Mouse (Mus musculus) testis, adult 2 months (tissue): ENCODE results near the gene Pdha2. TPM values are rescaled to one million over a fixed set of nuclear protein-coding genes. Genes with fewer than 3 reads are reported as not detected.
A peak's percentile ranks its signal among the peaks of the same experiment; 100 is the strongest.

Experiments used
- H3K27ac ChIP-seq: fragments of 200-500 bp; 2 replicates; pipeline ENCODE4 v1.5.1; 2012; ENCODE audit warnings: low read depth, low read length; ENCODE audit not compliant: control insufficient read depth, insufficient read depth
- H3K27me3 ChIP-seq: fragments of 200-500 bp; 2 replicates; pipeline ENCODE4 v1.6.1; 2012; ENCODE audit warnings: mild to moderate bottlenecking, low read length, moderate library complexity; ENCODE audit not compliant: control insufficient read depth, insufficient read depth
- H3K36me3 ChIP-seq: fragments of 200-500 bp; 2 replicates; pipeline ENCODE4 v1.6.1; 2012; ENCODE audit warnings: mild to moderate bottlenecking, low read length; ENCODE audit not compliant: control insufficient read depth, insufficient read depth
- H3K4me1 ChIP-seq: fragments of 200-500 bp; 2 replicates; pipeline ENCODE4 v1.6.1; 2012; ENCODE audit warnings: low read length; ENCODE audit not compliant: control insufficient read depth, insufficient read depth
- H3K4me3 ChIP-seq: fragments of 200-500 bp; 2 replicates; pipeline ENCODE4 v1.5.1; 2012; ENCODE audit warnings: low read depth, mild to moderate bottlenecking, low read length, moderate library complexity, mixed read lengths; ENCODE audit not compliant: control insufficient read depth
- CTCF ChIP-seq: fragments of 200-500 bp; IDR thresholded peaks from 2 replicates; pipeline ENCODE4 v1.5.1; 2012; ENCODE audit warnings: low read depth, mild to moderate bottlenecking, inconsistent platforms, low read length, moderate library complexity; ENCODE audit not compliant: control insufficient read depth, insufficient read depth, insufficient replicate concordance
- POLR2A ChIP-seq: fragments of 200-500 bp; IDR thresholded peaks from 2 replicates; pipeline ENCODE4 v1.6.1; 2012; ENCODE audit warnings: low read depth, mild to moderate bottlenecking, inconsistent platforms, low read length, moderate library complexity; ENCODE audit not compliant: control insufficient read depth
- polyA plus RNA-seq: library from polyadenylated mRNA; depleted of rRNA; stranded (reverse); fragments of >200 nt; gene quantifications from 2 replicates; pipeline ENCODE4 v1.2.3, GENCODE M21; 2012

Gene Pdha2
- polyA plus RNA-seq, 1 experiment = 91.1 TPM

GRCm38 (mm10) chr3:141216999-141217398 lies 4.8 kb upstream of the Pdha2 start:
- Histone ChIP-seq H3K27me3 (no peaks in the 10 kb centered on the region), H3K27ac (no peak overlapping the region), H3K4me1 (peaks cover under 1% of the 10 kb centered on the region; the same call in 1 of the 2 replicates), H3K36me3 (no peaks in the 10 kb centered on the region), H3K4me3 (no peak overlapping the region)
- TF ChIP-seq POLR2A = no peak
- TF ChIP-seq CTCF = no peak

DNA sequence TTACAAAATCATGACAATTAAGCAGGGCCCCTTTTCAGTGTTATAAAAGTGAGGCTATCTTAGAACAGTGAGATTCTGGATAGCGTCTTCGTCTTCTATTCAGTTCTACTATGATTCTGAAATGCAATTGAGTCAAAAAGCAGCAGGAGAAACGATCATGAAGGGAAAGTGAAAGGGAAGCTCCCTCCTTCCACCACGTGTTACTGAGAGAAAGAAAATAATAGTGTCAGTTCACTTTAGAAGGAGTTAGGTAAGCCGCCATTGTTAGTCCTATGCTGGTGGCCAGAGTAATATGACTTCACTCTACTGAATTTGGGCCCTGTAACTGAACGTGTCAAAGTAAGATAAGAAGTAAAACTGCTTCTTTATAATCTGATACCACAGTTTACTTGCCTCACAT lies 4.1 kb upstream of the Pdha2 start:
- TF ChIP-seq POLR2A = no peak
- no peak for TF ChIP-seq CTCF
- Histone ChIP-seq H3K36me3 (no peaks in the 10 kb centered on the region; the same call in 1 of the 2 replicates), H3K4me3 (no peak overlapping the region), H3K27me3 (no peaks in the 10 kb centered on the region), H3K4me1 (peaks cover 2% of the 10 kb centered on the region; the same call in 1 of the 2 replicates), H3K27ac (no peak overlapping the region)

- TF ChIP-seq POLR2A (no peak), CTCF (no peak)
- Histone ChIP-seq H3K36me3 (no peaks in the 10 kb centered on the region; the same call in 1 of the 2 replicates), H3K4me3 (no peak overlapping the region), H3K27ac (no peak overlapping the region), H3K4me1 (peaks cover 2% of the 10 kb centered on the region; the same call in 1 of the 2 replicates), H3K27me3 (no peaks in the 10 kb centered on the region)
Observed at GRCm38 (mm10) chr3:141214789-141215188, 2.6 kb upstream of the Pdha2 start.

DNA sequence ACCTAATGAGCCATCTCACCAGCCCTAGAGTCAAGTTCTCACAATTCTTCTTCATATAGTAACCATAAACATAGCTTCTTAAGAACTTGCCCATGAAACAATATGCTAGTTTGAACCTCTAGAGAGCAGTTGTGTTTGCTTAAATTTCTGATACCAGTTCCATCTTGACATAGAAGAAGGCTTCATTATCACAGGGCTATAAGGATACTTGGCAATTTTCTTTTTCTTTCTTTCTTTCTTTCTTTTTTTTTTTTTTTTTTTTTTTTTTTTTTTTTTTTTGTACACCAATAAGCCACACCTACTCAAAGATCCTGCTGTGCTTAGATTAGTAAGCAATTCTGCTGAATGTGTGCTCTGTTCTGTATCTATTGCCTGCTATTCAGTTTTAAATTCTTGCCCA lies 2.0 kb upstream of the Pdha2 start:
- Histone ChIP-seq H3K4me1 (peaks cover 2% of the 10 kb centered on the region; the same call in 1 of the 2 replicates), H3K27me3 (no peaks in the 10 kb centered on the region), H3K36me3 (no peaks in the 10 kb centered on the region; the same call in 1 of the 2 replicates), H3K27ac (no peak overlapping the region), H3K4me3 (no peak overlapping the region; the same call in 1 of the 2 replicates)
- TF ChIP-seq POLR2A = no peak
- no peak for TF ChIP-seq CTCF

DNA sequence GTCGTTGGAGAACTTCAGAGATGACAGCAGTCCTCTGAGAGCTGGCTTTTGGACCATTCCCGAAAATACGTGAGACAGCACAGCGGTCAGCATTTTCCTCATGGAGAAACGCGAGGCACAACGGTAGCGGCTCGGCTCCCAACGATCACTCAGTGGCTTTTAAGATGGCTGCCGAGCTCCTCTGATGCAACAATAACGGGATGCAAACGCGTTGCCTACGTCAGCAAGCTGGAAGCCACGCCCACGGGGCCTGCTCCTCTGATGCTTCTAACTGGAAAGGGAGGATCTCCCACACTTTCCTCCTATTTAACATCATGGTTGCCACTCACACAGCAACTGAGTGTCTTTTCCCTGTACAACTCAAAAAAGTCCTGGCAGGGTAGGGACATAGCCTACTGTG lies 511 bp downstream of the Pdha2 start:
- no peaks in the 10 kb centered on the region; the same call in 1 of the 2 replicates for H3K36me3 ChIP-seq
- peak; percentile 99 for TF ChIP-seq POLR2A
- TF ChIP-seq CTCF = no peak
- H3K27ac ChIP-seq = peak overlapping the region; percentile 98
- peak overlapping the region; percentile 97 for H3K4me3 ChIP-seq
- H3K27me3 ChIP-seq = no peaks in the 10 kb centered on the region
- peaks cover 2% of the 10 kb centered on the region; the same call in 1 of the 2 replicates for H3K4me1 ChIP-seq

- Histone ChIP-seq H3K36me3 (no peaks in the 10 kb centered on the region), H3K4me1 (no peaks in the 10 kb centered on the region), H3K27ac (no peak overlapping the region), H3K4me3 (no peak overlapping the region), H3K27me3 (no peaks in the 10 kb centered on the region)
- TF ChIP-seq POLR2A = no peak
- TF ChIP-seq CTCF = no peak
Observed at GRCm38 (mm10) chr3:141201766-141202165, 10.4 kb downstream of the Pdha2 start.

GRCm38 (mm10) chr3:141197308-141197861 lies 14.8 kb downstream of the Pdha2 start:
- Histone ChIP-seq H3K27me3 (no peaks in the 10 kb centered on the region), H3K4me3 (no peak overlapping the region), H3K36me3 (no peaks in the 10 kb centered on the region), H3K27ac (no peak overlapping the region), H3K4me1 (no peaks in the 10 kb centered on the region)
- TF ChIP-seq POLR2A (no peak), CTCF (no peak)
